Mouse (Mus musculus) right cerebral cortex, adult 2 months (tissue): ENCODE measurements around the gene Ank2.

Experiments
- DNase-seq, 2 experiments: peaks; one replicate each; pipeline ENCODE4 v3.0.0; 2021 to 2022; ENCODE audit warnings: low spot score in 2 of 2

The Ank2 gene

DNA sequence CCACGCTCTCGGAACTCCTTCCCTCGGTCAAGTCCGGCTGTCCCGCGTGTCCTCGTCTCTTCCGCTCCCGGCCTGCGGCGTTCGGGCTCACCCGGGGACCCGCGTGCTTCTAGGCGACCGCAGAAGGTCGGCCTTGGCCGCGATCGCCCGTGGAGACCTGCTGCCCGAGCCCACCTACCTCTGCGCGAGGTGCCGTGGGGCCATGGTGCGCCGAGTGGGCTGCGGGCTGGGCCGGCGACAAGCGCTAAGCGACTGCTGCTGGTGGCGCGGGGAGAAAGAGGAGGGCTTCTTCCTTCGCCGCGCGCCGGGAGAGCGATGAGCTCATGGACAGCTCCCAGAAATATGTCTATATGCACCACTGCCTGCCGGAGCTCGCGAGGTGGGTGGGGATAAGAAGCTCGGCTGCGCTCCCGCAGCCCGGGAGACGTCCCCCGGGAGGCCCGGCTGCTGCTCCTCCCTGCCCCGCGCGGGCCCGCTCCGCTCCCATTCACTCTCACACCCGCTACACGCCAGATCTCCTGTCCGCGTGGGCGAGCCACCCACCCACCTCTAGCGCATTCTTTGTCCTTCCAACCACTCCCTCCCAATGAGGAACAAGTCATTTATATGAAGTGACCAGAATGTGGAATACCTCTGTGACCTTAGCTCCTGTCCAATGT is at the start of gene Ank2:
Gene Ank2 (minus strand): TSS at position 609 of the 659 bp plus-strand sequence.
- DNase-seq, result peak; percentile 73 to 75

GRCm38 (mm10) chr3:127547882-127548281 is 48.7 kb upstream of the Ank2 start:
- DNase-seq, result no peak

- no peak for DNase-seq
Observed at GRCm38 (mm10) chr3:127544610-127545121, 45.5 kb upstream of the Ank2 start.

GRCm38 (mm10) chr3:127543976-127544375 is 44.8 kb upstream of the Ank2 start:
- no peak for DNase-seq

- DNase-seq, result no peak
Observed at GRCm38 (mm10) chr3:127539193-127539592, 40.0 kb upstream of the Ank2 start.

DNA sequence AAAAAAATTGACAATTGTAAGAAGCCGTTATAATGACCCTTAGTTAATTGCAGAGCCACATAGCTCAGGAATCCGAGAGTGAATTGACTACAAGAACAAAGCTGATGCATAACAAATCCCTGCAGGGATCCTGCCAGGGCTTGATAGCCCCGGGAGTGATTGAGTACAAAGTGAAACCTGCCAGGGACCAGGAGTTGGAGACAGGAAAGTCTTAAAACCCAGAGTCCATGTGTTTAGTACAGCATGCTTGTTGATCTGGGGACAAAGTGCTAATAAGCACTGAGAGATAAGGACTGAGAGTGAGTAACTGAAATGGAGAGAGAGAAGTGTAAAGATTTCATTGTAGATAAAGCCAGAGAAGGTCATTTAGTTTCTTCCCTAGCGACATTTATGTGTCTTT is 31.1 kb upstream of the Ank2 start:
- no peak for DNase-seq

DNA sequence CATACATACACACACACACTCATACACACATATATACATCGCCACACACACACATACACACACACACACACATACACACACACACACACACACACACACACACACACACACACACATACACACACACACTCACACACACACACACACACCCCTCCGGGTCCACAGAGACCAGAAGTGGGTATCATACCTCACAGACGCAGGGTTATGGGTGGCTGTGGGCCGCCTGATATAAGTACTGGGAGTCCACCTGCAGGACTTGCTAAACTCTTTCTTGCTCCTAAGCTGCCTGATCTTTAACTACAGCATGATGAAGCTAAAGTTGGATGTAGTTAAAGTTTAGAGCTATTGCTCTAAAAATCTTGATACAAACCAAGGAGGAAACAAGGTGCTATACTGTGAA is 30.7 kb upstream of the Ank2 start:
- DNase-seq, result no peak

DNA sequence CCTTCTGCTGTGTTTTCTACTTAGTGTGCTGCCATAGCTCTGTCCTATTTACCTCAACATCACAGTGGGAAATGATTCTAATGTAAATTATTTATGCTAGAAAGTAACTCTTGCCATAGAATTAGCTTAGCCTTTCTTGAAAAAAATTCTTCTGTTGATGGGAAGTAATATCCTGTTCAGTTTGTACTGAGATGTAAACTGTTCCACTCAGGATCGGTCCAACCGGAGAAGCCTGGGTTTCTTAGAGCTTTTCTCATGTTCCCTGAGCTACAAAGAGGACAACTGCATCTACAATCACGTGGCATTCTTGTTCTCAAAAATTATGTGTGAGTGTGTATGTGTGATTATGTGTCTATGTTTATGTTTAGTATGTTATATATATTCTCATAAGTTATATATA is 30.1 kb upstream of the Ank2 start:
- DNase-seq, result no peak

GRCm38 (mm10) chr3:127527465-127528034 is 28.4 kb upstream of the Ank2 start:
- no peak for DNase-seq

DNA sequence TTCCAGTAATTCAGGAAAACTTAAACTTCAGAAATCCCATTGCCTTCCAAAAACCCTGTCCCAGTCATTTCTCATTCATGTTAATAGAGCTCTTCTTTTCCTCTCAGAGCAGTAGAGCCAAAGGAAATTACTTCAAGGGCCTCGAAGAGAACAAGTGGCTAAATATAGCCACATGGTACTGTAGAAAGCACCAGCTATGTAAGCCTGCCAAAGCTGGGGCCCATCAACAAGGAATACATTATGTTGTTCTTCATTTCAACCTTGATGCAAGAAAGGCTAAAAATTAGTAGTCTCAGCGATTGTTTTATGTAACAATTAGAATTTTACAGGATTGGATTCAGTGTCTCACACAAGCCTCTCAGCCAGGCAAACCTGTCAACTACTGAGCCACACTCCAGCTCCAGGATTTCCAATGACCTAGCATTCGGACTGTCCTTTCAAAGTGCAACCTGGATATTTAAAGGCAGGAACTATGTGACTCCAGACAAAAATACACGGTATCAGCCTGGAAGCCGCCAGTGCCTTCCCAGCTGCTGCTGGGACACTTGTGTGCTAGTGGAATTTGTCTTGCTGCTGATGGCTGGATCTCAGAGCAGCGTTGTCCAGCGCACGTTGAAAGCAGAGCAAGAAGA is 26.2 kb upstream of the Ank2 start:
- no peak for DNase-seq

- no peak for DNase-seq
Observed at GRCm38 (mm10) chr3:127521156-127521555, 22.0 kb upstream of the Ank2 start.

DNA sequence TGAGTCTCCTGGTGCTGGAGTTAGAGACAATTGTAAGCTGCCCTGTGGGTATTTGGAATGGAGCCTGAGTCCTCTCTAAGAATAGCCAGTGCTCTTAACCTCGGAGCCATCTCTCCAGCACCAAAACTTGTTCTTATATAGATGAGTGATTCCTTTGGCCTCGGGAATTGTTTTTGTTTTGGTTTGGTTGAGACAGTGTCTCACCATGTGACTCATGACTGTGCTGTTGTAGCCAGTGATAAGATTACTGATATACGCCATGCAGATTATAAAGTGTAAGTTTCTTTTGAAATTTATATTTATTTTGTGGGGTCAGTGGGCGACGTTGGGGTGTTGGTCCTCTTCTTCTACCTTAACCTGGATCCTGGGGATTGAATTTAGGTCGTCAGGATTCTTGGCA is 21.1 kb upstream of the Ank2 start:
- no peak for DNase-seq

DNA sequence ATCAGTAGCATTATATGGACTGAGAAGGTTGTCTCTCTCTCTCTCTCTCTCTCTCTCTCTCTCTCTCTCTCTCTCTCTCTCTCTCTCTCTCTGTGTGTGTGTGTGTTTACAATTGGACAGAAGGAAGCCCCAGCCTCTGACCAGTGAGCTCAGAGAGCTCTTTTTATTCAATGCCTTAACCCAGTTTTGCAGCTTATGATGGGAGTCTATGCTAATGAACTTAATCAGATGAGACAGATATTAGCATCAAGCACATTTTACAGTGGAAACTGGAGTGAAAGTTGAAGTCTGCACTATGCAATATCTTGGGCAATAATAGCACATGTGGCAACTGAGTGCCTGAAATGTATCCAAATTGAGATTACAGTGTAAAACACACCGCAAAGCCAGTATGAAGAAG is 16.1 kb upstream of the Ank2 start:
- DNase-seq, result no peak

DNA sequence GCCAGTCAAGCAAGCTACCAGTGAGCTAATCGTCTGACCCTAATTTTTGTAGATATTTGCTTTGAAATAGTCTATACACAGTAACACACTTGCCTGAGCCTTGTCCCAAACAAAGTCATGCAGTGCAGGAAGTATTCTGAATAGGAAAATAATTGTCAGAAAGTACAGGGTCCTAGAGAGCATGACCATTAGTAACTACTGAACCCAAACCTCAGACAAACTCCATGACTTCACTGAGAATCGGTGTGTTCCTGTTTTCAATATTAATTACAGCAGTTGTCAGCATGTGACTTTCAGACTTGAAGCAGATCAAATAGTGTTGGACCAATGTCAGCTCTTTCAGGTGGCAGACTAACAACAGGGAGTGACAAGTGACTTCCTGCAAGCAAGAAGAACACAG is 14.5 kb upstream of the Ank2 start:
- DNase-seq, result no peak

- DNase-seq, result no peak
Observed at GRCm38 (mm10) chr3:127512794-127513335, 13.7 kb upstream of the Ank2 start.

DNA sequence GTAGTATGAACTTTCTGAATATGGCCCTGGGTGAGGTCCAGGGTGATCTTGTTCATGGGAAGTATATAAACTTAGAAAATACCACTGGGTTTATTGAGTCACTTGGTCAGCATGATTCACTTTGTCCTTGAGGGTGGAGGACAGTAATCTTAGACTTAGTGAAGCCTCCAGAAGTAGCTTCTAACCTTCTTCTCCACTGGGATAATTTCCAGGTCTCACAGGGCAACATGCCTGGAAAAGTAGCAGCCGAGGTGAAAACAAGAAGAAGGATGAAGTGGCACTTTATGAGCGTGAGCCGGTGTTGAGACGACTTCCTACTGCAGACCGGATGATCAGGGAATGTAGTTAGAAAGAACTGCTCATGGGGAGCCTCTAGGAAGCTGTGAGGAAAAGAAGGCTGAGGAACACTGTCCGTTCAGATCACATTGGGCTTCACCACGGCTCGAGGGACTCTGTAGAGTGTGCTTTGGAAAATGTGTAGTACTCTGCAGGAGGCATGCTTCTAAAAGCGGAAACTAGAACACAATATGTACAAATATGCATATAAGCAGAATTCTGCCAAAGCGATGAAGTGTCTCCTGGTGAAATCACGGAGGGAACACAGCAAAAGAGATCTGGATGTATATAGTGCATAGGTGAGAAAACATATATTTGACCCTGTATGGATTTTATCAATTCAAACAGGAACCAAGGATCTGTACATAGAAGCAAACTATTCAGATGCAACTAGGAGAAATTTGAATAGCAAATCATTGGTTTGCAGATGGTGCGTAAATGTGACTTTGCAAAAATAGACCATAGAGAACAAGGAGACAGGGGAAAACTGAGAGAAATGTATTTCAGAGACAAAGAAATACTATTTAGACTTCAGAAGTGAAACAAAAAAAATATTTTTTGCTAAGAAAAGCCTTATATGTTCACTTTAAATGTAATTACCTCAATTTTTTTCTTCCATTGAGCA is 12.9 kb upstream of the Ank2 start:
- DNase-seq, result no peak

DNA sequence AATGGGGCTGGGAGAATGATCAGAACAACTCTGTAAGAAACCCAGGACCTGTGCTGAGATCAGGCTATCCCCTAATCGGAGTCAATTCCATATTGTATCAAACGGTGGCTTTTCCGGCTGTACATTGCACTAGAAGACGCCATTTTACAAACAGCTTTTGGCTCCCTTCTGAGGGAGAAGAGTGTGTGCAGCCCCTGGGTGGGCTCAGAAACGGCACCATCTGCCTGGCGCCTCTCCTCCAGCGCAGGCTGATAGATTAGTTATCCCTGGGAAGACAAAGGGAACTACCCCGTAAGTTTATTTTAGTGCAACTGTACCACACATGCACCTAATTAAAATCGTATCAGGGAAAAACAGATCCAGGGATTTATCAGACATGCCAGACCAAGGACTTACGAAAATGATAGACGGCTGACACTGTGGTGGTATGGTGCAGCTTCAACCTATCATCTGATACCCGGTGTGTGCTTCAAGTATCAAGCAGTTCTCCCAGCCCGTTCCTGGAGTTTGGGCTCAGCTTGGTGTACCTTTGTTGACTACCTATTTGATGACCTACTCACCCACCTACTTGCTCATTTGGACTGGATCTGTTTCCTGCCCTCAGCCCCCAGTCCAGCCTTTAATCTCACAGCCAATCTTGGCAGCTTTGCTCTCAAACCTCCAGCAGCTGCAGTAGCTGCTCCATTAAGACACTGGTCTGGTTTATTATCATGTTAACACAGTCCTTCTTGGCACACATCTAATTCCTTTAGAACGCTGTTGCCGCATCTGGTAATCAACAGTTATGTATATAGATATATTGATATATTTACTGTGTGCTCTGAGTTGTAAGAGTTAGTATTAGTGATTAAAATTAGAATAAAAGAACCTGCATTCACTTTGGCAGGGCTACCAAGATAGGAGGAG is 9.0 kb upstream of the Ank2 start:
- no peak for DNase-seq

GRCm38 (mm10) chr3:127498197-127498741 is 881 bp downstream of the Ank2 start:
- peak; percentile 34 to 61 for DNase-seq

GRCm38 (mm10) chr3:127492663-127493062 is 6.5 kb downstream of the Ank2 start:
- DNase-seq, result no peak

- DNase-seq, result peak; percentile 25 to 30
Observed at GRCm38 (mm10) chr3:127487302-127487701, 11.8 kb downstream of the Ank2 start.
